Mouse (Mus musculus): ENCODE measurements at regions not wholly inside any gene's neighbourhood (a gene's known extent, or its start where the extent isn't known, plus 50 kb on each side); places are given as distances from the start of the nearest gene placed in this dataset.

DNA sequence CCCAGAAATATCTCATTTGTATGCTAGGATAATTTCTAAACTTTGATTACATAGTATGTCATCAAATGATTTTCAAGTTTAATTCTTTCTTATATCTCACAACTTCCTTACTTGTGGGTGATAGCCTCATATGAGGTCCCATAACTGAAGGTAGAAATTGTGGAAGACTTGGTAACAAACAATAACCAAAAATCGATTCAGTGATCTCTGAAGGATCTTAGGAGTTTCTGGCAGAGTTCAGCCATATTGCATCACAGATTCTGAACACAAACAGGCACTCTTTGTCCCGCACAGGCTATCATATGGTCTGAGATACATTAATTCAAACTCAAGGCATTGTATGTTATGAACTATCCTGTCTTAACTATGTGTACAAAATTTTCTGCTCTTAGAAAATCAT, 385.2 kb downstream of the Nr2f2 start:
- no peak for TF ChIP-seq POLR2A (IDR thresholded peaks at IDR 0.05; ENCODE audit: extremely low read depth, insufficient read depth, low read length)
- no peak for TF ChIP-seq CTCF (IDR thresholded peaks at IDR 0.05; ENCODE audit: extremely low read depth, insufficient read depth, low read length)

Measured in cortical plate, adult 2 months (tissue).